Mouse (Mus musculus) kidney, adult 2 months (tissue): ENCODE data around the gene Vwa7. TPM values are rescaled to one million over a fixed set of nuclear protein-coding genes. Genes with fewer than 3 reads are reported as not detected.

ENCODE experiments used
- DNase-seq: peaks from one replicate; pipeline ENCODE4 v3.0.0; 2021
- H3K27ac ChIP-seq: fragments of 200-500 bp; 2 replicates; pipeline ENCODE4 v1.5.1; 2012; ENCODE audit warnings: low read depth, low read length, control low read depth, inconsistent platforms; ENCODE audit not compliant: insufficient read depth
- H3K27me3 ChIP-seq: fragments of 200-500 bp; replicated peaks from 2 replicates; pipeline ENCODE4 v1.6.1; 2012; ENCODE audit warnings: mild to moderate bottlenecking, moderate library complexity, low read length, inconsistent platforms; ENCODE audit not compliant: control insufficient read depth, insufficient read depth
- H3K36me3 ChIP-seq: fragments of 200-500 bp; 2 replicates; pipeline ENCODE4 v1.6.1; 2012; ENCODE audit warnings: mild to moderate bottlenecking, moderate library complexity, low read length, inconsistent platforms; ENCODE audit not compliant: control insufficient read depth, insufficient read depth
- H3K4me1 ChIP-seq: fragments of 200-500 bp; 2 replicates; pipeline ENCODE4 v1.6.1; 2011; ENCODE audit warnings: low read length; ENCODE audit not compliant: control insufficient read depth, insufficient read depth
- H3K4me3 ChIP-seq: fragments of 200-500 bp; 2 replicates; pipeline ENCODE4 v1.5.1; 2011; ENCODE audit warnings: mild to moderate bottlenecking, low read depth, low read length, control low read depth; ENCODE audit not compliant: insufficient read depth
- CTCF ChIP-seq: fragments of 200-500 bp; conservative IDR thresholded peaks from 2 replicates; pipeline ENCODE4 v1.5.1; 2011; ENCODE audit warnings: low read depth, mild to moderate bottlenecking, control low read depth, low read length, moderate library complexity, mixed read lengths; ENCODE audit not compliant: insufficient read depth, insufficient read length
- POLR2A ChIP-seq: fragments of 200-500 bp; IDR thresholded peaks from one replicate; pipeline ENCODE4 v1.6.1; 2011; ENCODE audit warnings: low read depth, low read length, control low read depth
- WGBS: fragments of 180-500 bp; shearing (Covaris S2); methylation state at CpG from one replicate; pipeline ENCODE4 v1.1.7; 2018; 5-methylcytosine and 5-hydroxymethylcytosine counted together
- polyA plus RNA-seq: library from polyadenylated mRNA; depleted of rRNA; stranded (reverse); fragments of >200 nt; gene quantifications from 2 replicates; pipeline ENCODE4 v1.2.3, GENCODE M21; 2012; rRNA removed

The Vwa7 gene
- polyA plus RNA-seq, 1 experiment = 0.89 TPM

GRCm38 (mm10) chr17:35064951-35065947, 48.9 kb downstream of the Vwa7 start, which contains the start of gene Ly6g6c:
Gene Ly6g6c, plus strand, starts transcription at chr17:35065388.
- Histone ChIP-seq H3K36me3 (no peaks in the 10 kb centered on the region), H3K4me3 (peak within 1 kb of the TSS; percentile 47), H3K27me3 (no peaks in the 10 kb centered on the region), H3K4me1 (no peaks in the 10 kb centered on the region; the same call in 1 of the 2 replicates), H3K27ac (peak within 1 kb of the TSS; percentile 65)
- TF ChIP-seq CTCF = no peak
- TF ChIP-seq POLR2A = no peak
- 9% methylated on average over 48 of the region's 48 CpGs for WGBS
- DNase-seq = peak; percentile 83

GRCm38 (mm10) chr17:35066084-35066483, 49.7 kb downstream of the Vwa7 start, which contains the start of gene Mpig6b:
Gene Mpig6b, minus strand, starts transcription at chr17:35066184.
- H3K36me3 ChIP-seq = no peaks in the 10 kb centered on the region
- TF ChIP-seq POLR2A (no peak), CTCF (no peak)
- DNase-seq = no peak
- peak within 1 kb of the TSS; percentile 57 for H3K27ac ChIP-seq
- 76% methylated on average over 10 of the region's 10 CpGs for WGBS
- H3K4me3 ChIP-seq = peak within 1 kb of the TSS; percentile 47
- no peaks in the 10 kb centered on the region for H3K27me3 ChIP-seq
- H3K4me1 ChIP-seq = no peaks in the 10 kb centered on the region; the same call in 1 of the 2 replicates

- no peaks in the 10 kb centered on the region for H3K36me3 ChIP-seq
- H3K4me1 ChIP-seq = no peaks in the 10 kb centered on the region; the same call in 1 of the 2 replicates
- 76% methylated on average over 17 of the region's 17 CpGs for WGBS
- TF ChIP-seq CTCF = no peak
- DNase-seq = no peak
- no peak overlapping the region for H3K27ac ChIP-seq
- H3K4me3 ChIP-seq = no peak overlapping the region
- no peaks in the 10 kb centered on the region for H3K27me3 ChIP-seq
Observed at GRCm38 (mm10) chr17:35068213-35068914, 52.0 kb downstream of the Vwa7 start.

- Histone ChIP-seq H3K36me3 (no peaks in the 10 kb centered on the region), H3K4me3 (no peak overlapping the region), H3K27me3 (no peaks in the 10 kb centered on the region), H3K4me1 (no peaks in the 10 kb centered on the region), H3K27ac (no peak overlapping the region)
- 67% methylated on average over 6 of the region's 6 CpGs for WGBS
- DNase-seq = no peak
- TF ChIP-seq POLR2A (no peak), CTCF (no peak; the same call in 1 of the 2 replicates)
Observed at GRCm38 (mm10) chr17:35070556-35071229, 54.3 kb downstream of the Vwa7 start.

DNA sequence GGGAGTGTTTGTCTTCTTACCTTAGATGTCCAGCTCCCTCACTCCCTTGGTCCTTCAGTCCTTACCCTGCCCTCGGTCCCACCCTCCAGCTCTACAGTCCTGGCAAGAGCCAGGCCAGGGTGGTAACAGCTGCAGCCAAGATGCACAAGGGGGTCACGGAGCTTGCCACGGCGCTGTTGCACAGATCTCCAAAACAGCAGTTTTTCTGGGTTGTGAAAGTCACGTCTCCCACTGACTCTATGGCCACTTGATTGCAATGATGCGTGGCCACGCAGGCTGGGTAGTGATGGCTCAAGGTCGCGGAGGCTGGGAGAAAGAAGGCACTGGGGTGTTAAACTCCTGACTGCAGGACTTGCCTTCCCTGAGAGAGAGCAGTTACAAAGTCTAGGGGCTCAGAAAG, 55.1 kb downstream of the Vwa7 start:
- no peaks in the 10 kb centered on the region for H3K27me3 ChIP-seq
- no peak overlapping the region for H3K27ac ChIP-seq
- TF ChIP-seq CTCF = no peak
- no peaks in the 10 kb centered on the region for H3K4me1 ChIP-seq
- no peaks in the 10 kb centered on the region for H3K36me3 ChIP-seq
- WGBS = 54% methylated on average over 9 of the region's 9 CpGs
- no peak overlapping the region for H3K4me3 ChIP-seq
- DNase-seq = peak; percentile 29

DNA sequence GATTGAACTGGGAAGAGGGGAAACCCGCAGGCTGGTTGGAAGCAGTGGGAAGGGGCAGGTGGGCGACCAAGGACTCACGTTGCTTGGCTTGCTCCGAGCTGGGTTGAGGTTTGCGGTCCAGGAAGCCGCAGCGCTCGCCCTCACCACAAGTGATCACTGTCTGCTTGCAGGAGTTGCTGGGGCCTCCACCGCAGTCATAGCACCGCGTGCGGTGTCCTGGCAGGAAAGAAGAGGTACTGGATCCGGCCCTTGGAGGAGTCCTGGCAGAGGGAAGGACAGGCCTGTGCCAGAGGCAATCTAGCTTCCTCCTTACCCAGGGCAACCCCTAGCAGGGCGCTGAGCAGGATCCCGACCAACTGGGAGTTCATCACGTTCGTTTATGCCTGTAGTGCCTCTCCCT, 57.7 kb downstream of the Vwa7 start:
- DNase-seq = no peak
- H3K27me3 ChIP-seq = no peaks in the 10 kb centered on the region
- no peak overlapping the region for H3K4me3 ChIP-seq
- H3K27ac ChIP-seq = no peak overlapping the region
- WGBS = 56% methylated on average over 17 of the region's 17 CpGs
- TF ChIP-seq CTCF (no peak), POLR2A (no peak)
- no peaks in the 10 kb centered on the region for H3K36me3 ChIP-seq
- H3K4me1 ChIP-seq = peaks cover 10% of the 10 kb centered on the region; the same call in 1 of the 2 replicates

Other genes with a start within 250 kb of the Vwa7 start
- gene Cyp21a1, start 212.0 kb upstream of the Vwa7 start, polyA plus RNA-seq = 0.23 and 29.2 TPM in 2 replicates
- 35.7 and 36.7 TPM in 2 replicates for gene Stk19, start 179.6 kb upstream of the Vwa7 start, polyA plus RNA-seq
- gene Dxo, start 179.6 kb upstream of the Vwa7 start, polyA plus RNA-seq = 52.6 and 59.2 TPM in 2 replicates
- gene Skiv2l, start 166.4 kb upstream of the Vwa7 start, polyA plus RNA-seq = 58.2 and 69.5 TPM in 2 replicates
- gene Nelfe, start 166.2 kb upstream of the Vwa7 start, polyA plus RNA-seq = 24.2 and 26.2 TPM in 2 replicates
- 191 and 199 TPM in 2 replicates for gene Cfb, start 154.1 kb upstream of the Vwa7 start, polyA plus RNA-seq
- gene Zbtb12, start 137.1 kb upstream of the Vwa7 start, polyA plus RNA-seq = 9.4 and 10.8 TPM in 2 replicates
- 0.05 TPM in 1 of 2 replicates, not detected in the other for gene Gm20547, start 134.5 kb upstream of the Vwa7 start, polyA plus RNA-seq
- 62.9 and 73.4 TPM in 2 replicates for gene C2, start 118.3 kb upstream of the Vwa7 start, polyA plus RNA-seq
- gene Ehmt2, start 118.1 kb upstream of the Vwa7 start, polyA plus RNA-seq = 134 and 169 TPM in 2 replicates
- 73.5 and 88.1 TPM in 2 replicates for gene Slc44a4, start 102.1 kb upstream of the Vwa7 start, polyA plus RNA-seq
- gene Neu1, start 85.3 kb upstream of the Vwa7 start, polyA plus RNA-seq = 448 and 498 TPM in 2 replicates
- gene Hspa1b, start 57.3 kb upstream of the Vwa7 start, polyA plus RNA-seq = 38.8 and 56.5 TPM in 2 replicates
- not detected in 2 replicates for gene Gm20481, start 46.7 kb upstream of the Vwa7 start, polyA plus RNA-seq
- 23.4 and 31.5 TPM in 2 replicates for gene Hspa1a, start 44.4 kb upstream of the Vwa7 start, polyA plus RNA-seq
- 0.33 and 0.58 TPM in 2 replicates for gene Hspa1l, start 43.9 kb upstream of the Vwa7 start, polyA plus RNA-seq
- gene Lsm2, start 34.7 kb upstream of the Vwa7 start, polyA plus RNA-seq = 70.2 and 88.2 TPM in 2 replicates
- gene Vars, start 15.6 kb upstream of the Vwa7 start, polyA plus RNA-seq = 52.5 and 64.5 TPM in 2 replicates
- 0.69 and 0.77 TPM in 2 replicates for gene Sapcd1, start 11.4 kb downstream of the Vwa7 start, polyA plus RNA-seq
- 1.6 and 2.4 TPM in 2 replicates for gene Msh5, start 30.2 kb downstream of the Vwa7 start, polyA plus RNA-seq
- gene Clic1, start 33.4 kb downstream of the Vwa7 start, polyA plus RNA-seq = 105 and 117 TPM in 2 replicates
- 37.7 and 41.0 TPM in 2 replicates for gene Ddah2, start 42.5 kb downstream of the Vwa7 start, polyA plus RNA-seq
- gene Ly6g6c, start 48.8 kb downstream of the Vwa7 start, polyA plus RNA-seq = 0.13 and 0.16 TPM in 2 replicates
- gene Mpig6b, start 49.6 kb downstream of the Vwa7 start, polyA plus RNA-seq = 0.46 and 0.66 TPM in 2 replicates
- 2.1 and 2.5 TPM in 2 replicates for gene Ly6g6e, start 60.3 kb downstream of the Vwa7 start, polyA plus RNA-seq
- gene Ly6g6d, start 61.5 kb downstream of the Vwa7 start, polyA plus RNA-seq = 8.1 and 8.9 TPM in 2 replicates
- gene Ly6g6f, start 69.0 kb downstream of the Vwa7 start, polyA plus RNA-seq = not detected in 2 replicates
- 156 and 217 TPM in 2 replicates for gene Abhd16a, start 72.7 kb downstream of the Vwa7 start, polyA plus RNA-seq
- gene Ly6g5c, start 91.7 kb downstream of the Vwa7 start, polyA plus RNA-seq = not detected in 2 replicates
- 0.81 and 1.0 TPM in 2 replicates for gene Ly6g5b, start 98.8 kb downstream of the Vwa7 start, polyA plus RNA-seq
- gene Gpank1, start 104.9 kb downstream of the Vwa7 start, polyA plus RNA-seq = 15.1 and 15.5 TPM in 2 replicates
- 434 and 474 TPM in 2 replicates for gene Csnk2b, start 105.5 kb downstream of the Vwa7 start, polyA plus RNA-seq
- 10.7 and 12.9 TPM in 2 replicates for gene D17H6S53E, start 109.8 kb downstream of the Vwa7 start, polyA plus RNA-seq
- 138 and 157 TPM in 2 replicates for gene Apom, start 115.5 kb downstream of the Vwa7 start, polyA plus RNA-seq
- gene Bag6, start 118.6 kb downstream of the Vwa7 start, polyA plus RNA-seq = 145 and 160 TPM in 2 replicates
- gene Prrc2a, start 148.3 kb downstream of the Vwa7 start, polyA plus RNA-seq = 237 and 272 TPM in 2 replicates
- 0.65 and 2.6 TPM in 2 replicates for gene Aif1, start 159.5 kb downstream of the Vwa7 start, polyA plus RNA-seq
- 9.4 and 17.7 TPM in 2 replicates for gene Lst1, start 171.9 kb downstream of the Vwa7 start, polyA plus RNA-seq
- 2.5 and 20.9 TPM in 2 replicates for gene Ltb, start 177.9 kb downstream of the Vwa7 start, polyA plus RNA-seq
- 0.64 and 0.94 TPM in 2 replicates for gene Tnf, start 185.4 kb downstream of the Vwa7 start, polyA plus RNA-seq
- 0.08 and 1.1 TPM in 2 replicates for gene Lta, start 188.8 kb downstream of the Vwa7 start, polyA plus RNA-seq
- not detected in 2 replicates for gene Gm16181, start 204.3 kb downstream of the Vwa7 start, polyA plus RNA-seq
- gene Atp6v1g2, start 217.1 kb downstream of the Vwa7 start, polyA plus RNA-seq = 6.6 and 6.7 TPM in 2 replicates
- 11.5 and 11.7 TPM in 2 replicates for gene Nfkbil1, start 219.2 kb downstream of the Vwa7 start, polyA plus RNA-seq
- 203 and 206 TPM in 2 replicates for gene Ddx39b, start 225.2 kb downstream of the Vwa7 start, polyA plus RNA-seq
- gene H2-D1, start 246.2 kb downstream of the Vwa7 start, polyA plus RNA-seq = 340 and 351 TPM in 2 replicates